Mouse (Mus musculus) lung, postnatal 0 days (tissue): ENCODE measurements around the gene Fahd2a. TPM values are rescaled to one million over a fixed set of nuclear protein-coding genes. Genes with fewer than 3 reads are reported as not detected.

Experiments used
- ATAC-seq: fragments of 200-750 bp; cut with Nextera tagmentation; 2 replicates; pipeline ENCODE4 v1.8.0; 2017; ENCODE audit warnings: moderate library complexity
- DNase-seq: peaks from one replicate; pipeline ENCODE4 v3.0.0-alpha.2; 2016; ENCODE audit warnings: low spot score
- H3K27ac ChIP-seq: fragments of 300-500 bp; sonication (generic); 2 replicates; pipeline ENCODE4 v1.5.1; 2014; ENCODE audit warnings: antibody characterized with exemption, mild to moderate bottlenecking, low read length, mixed read lengths
- H3K27me3 ChIP-seq: fragments of 300-500 bp; sonication (generic); replicated peaks from 2 replicates; pipeline ENCODE4 v1.6.1; 2014; ENCODE audit warnings: low read length, mixed read lengths; ENCODE audit not compliant: insufficient read depth
- H3K36me3 ChIP-seq: fragments of 300-500 bp; sonication (generic); 2 replicates; pipeline ENCODE4 v1.6.1; 2014; ENCODE audit warnings: low read length, mixed read lengths; ENCODE audit not compliant: insufficient read depth
- H3K4me1 ChIP-seq: fragments of 300-500 bp; sonication (generic); 2 replicates; pipeline ENCODE4 v1.6.1; 2014; ENCODE audit warnings: antibody characterized with exemption, low read depth, low read length, mixed read lengths; ENCODE audit not compliant: insufficient read depth
- H3K4me2 ChIP-seq: fragments of 300-500 bp; sonication (generic); replicated peaks from 2 replicates; pipeline ENCODE4 v1.6.1; 2014; ENCODE audit warnings: low read depth, mild to moderate bottlenecking, low read length, moderate library complexity, mixed read lengths
- H3K4me3 ChIP-seq: fragments of 300-500 bp; sonication (generic); 2 replicates; pipeline ENCODE4 v1.5.1; 2014; ENCODE audit warnings: low read depth, low read length
- H3K9ac ChIP-seq: fragments of 300-500 bp; sonication (generic); replicated peaks from 2 replicates; pipeline ENCODE4 v1.6.1; 2014; ENCODE audit warnings: low read depth, mild to moderate bottlenecking
- H3K9me3 ChIP-seq: fragments of 300-500 bp; sonication (generic); 2 replicates; pipeline ENCODE4 v1.6.1; 2016; ENCODE audit warnings: low read length, mixed read lengths
- CTCF ChIP-seq: IDR thresholded peaks from 2 replicates; pipeline ENCODE4 v1.5.1; 2016; ENCODE audit warnings: antibody characterized with exemption, mild to moderate bottlenecking
- EP300 ChIP-seq: IDR thresholded peaks from 2 replicates; pipeline ENCODE4 v1.6.1; 2016; ENCODE audit warnings: antibody characterized with exemption, mild to moderate bottlenecking, control low read depth
- WGBS: fragments of 180-500 bp; shearing (Covaris S2); extraction: QIAGEN DNeasy Blood & Tissue Kit; methylation state at CpG from one replicate; pipeline ENCODE4 v1.1.7; 2014; 5-methylcytosine and 5-hydroxymethylcytosine counted together
- polyA plus RNA-seq: library from polyadenylated mRNA; unstranded; fragments of >200 nt; fragmentation: Nextera tagmentation; extraction: Ambion mirVana; gene quantifications from 2 replicates; pipeline ENCODE4 v1.2.1, GENCODE M21; 2015

Fahd2a gene
- polyA plus RNA-seq, 1 experiment from 2014 or later: 17.0 TPM

- Histone ChIP-seq H3K4me1 (no peaks in the 10 kb centered on the region; the same call in 1 of the 2 replicates), H3K9ac (no peak overlapping the region), H3K9me3 (no peaks in the 10 kb centered on the region), H3K4me2 (no peak overlapping the region), H3K4me3 (no peak overlapping the region), H3K27me3 (peaks cover 37% of the 10 kb centered on the region), H3K36me3 (no peaks in the 10 kb centered on the region), H3K27ac (no peak overlapping the region)
- no peak for ATAC-seq
- DNase-seq: no peak
- 54% methylated on average over 10 of the region's 10 CpGs for WGBS
- TF ChIP-seq CTCF (no peak), EP300 (no peak)
These were observed 35.4 kb upstream of the Fahd2a start for GRCm38 (mm10) chr2:127479763-127480162.

GRCm38 (mm10) chr2:127479210-127479609, 34.8 kb upstream of the Fahd2a start:
- DNase-seq: no peak
- Histone ChIP-seq H3K4me3 (no peak overlapping the region), H3K9me3 (no peaks in the 10 kb centered on the region), H3K36me3 (no peaks in the 10 kb centered on the region), H3K4me1 (no peaks in the 10 kb centered on the region; the same call in 1 of the 2 replicates), H3K4me2 (no peak overlapping the region), H3K9ac (no peak overlapping the region), H3K27me3 (peaks cover 32% of the 10 kb centered on the region), H3K27ac (no peak overlapping the region)
- no peak for ATAC-seq
- 59% methylated on average over 4 of the region's 4 CpGs for WGBS
- TF ChIP-seq EP300: no peak
- no peak for TF ChIP-seq CTCF

- ATAC-seq (no peak), DNase-seq (no peak)
- Histone ChIP-seq H3K27ac (no peak overlapping the region), H3K9ac (no peak overlapping the region), H3K36me3 (no peaks in the 10 kb centered on the region), H3K4me2 (no peak overlapping the region), H3K4me1 (no peaks in the 10 kb centered on the region), H3K4me3 (no peak overlapping the region), H3K27me3 (no peaks in the 10 kb centered on the region), H3K9me3 (no peaks in the 10 kb centered on the region)
- TF ChIP-seq CTCF: no peak
- TF ChIP-seq EP300: no peak
- 66% methylated on average over 3 of the region's 3 CpGs for WGBS
These were observed 27.9 kb upstream of the Fahd2a start for GRCm38 (mm10) chr2:127472279-127472678.

- peak; percentile 44 for ATAC-seq
- Histone ChIP-seq H3K27ac (no peak overlapping the region), H3K9me3 (no peaks in the 10 kb centered on the region), H3K4me3 (no peak overlapping the region), H3K9ac (no peak overlapping the region), H3K4me1 (no peaks in the 10 kb centered on the region), H3K36me3 (no peaks in the 10 kb centered on the region), H3K27me3 (no peaks in the 10 kb centered on the region), H3K4me2 (no peak overlapping the region)
- TF ChIP-seq EP300 (no peak), CTCF (no peak)
- 80% methylated on average over 8 of the region's 8 CpGs for WGBS
- no peak for DNase-seq
These were observed 26.9 kb upstream of the Fahd2a start for GRCm38 (mm10) chr2:127471281-127471680.

- Histone ChIP-seq H3K4me1 (no peaks in the 10 kb centered on the region), H3K4me2 (no peak overlapping the region), H3K9ac (no peak overlapping the region), H3K4me3 (no peak overlapping the region), H3K27ac (no peak overlapping the region), H3K36me3 (no peaks in the 10 kb centered on the region), H3K27me3 (no peaks in the 10 kb centered on the region), H3K9me3 (no peaks in the 10 kb centered on the region)
- ATAC-seq (no peak), DNase-seq (no peak)
- TF ChIP-seq EP300 (no peak), CTCF (no peak)
- 76% methylated on average over 10 of the region's 10 CpGs for WGBS
These were observed 26.3 kb upstream of the Fahd2a start for GRCm38 (mm10) chr2:127470661-127471060.

GRCm38 (mm10) chr2:127470183-127470582, 25.8 kb upstream of the Fahd2a start:
- TF ChIP-seq CTCF: no peak
- peak; percentile 90 for TF ChIP-seq EP300
- WGBS: 61% methylated on average over 5 of the region's 5 CpGs
- peak; percentile 28 for DNase-seq
- no peak overlapping the region for H3K4me2 ChIP-seq
- H3K4me3 ChIP-seq: no peak overlapping the region
- peak; percentile 68 for ATAC-seq
- H3K4me1 ChIP-seq: no peaks in the 10 kb centered on the region
- H3K36me3 ChIP-seq: no peaks in the 10 kb centered on the region
- H3K9ac ChIP-seq: no peak overlapping the region
- no peaks in the 10 kb centered on the region for H3K27me3 ChIP-seq
- no peaks in the 10 kb centered on the region for H3K9me3 ChIP-seq
- H3K27ac ChIP-seq: no peak overlapping the region

DNA sequence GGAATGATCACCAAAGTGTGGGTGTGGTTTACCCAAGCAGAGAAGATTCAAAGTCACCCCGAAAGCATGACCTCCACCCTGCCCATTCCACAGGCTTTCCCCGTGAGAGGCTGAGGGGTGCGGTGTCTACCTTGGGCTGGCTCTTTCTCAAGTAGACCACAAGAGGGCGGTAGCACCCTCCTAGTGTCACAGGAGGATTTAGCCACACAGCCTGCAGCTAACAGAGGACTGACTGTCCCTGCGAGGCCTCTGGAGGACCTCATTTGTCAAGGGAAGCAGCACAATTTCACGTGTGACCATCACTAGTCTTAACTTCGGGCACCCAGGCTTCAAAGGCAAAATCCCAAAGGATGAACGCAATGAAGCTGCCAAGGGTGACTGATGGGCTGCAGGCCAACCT, 17.9 kb upstream of the Fahd2a start:
- H3K27me3 ChIP-seq: no peaks in the 10 kb centered on the region
- no peak for TF ChIP-seq EP300
- TF ChIP-seq CTCF: peak; percentile 96
- DNase-seq (peak; percentile 76), ATAC-seq (peak; percentile 76)
- H3K4me1 ChIP-seq: no peaks in the 10 kb centered on the region
- H3K9me3 ChIP-seq: no peaks in the 10 kb centered on the region
- no peak overlapping the region for H3K9ac ChIP-seq
- H3K4me2 ChIP-seq: no peak overlapping the region
- WGBS: 6% methylated on average over 8 of the region's 8 CpGs
- no peaks in the 10 kb centered on the region for H3K36me3 ChIP-seq
- no peak overlapping the region for H3K4me3 ChIP-seq
- no peak overlapping the region for H3K27ac ChIP-seq
